ENCODE assay signal across 9 mouse cellular contexts in the genomic region with DNA sequence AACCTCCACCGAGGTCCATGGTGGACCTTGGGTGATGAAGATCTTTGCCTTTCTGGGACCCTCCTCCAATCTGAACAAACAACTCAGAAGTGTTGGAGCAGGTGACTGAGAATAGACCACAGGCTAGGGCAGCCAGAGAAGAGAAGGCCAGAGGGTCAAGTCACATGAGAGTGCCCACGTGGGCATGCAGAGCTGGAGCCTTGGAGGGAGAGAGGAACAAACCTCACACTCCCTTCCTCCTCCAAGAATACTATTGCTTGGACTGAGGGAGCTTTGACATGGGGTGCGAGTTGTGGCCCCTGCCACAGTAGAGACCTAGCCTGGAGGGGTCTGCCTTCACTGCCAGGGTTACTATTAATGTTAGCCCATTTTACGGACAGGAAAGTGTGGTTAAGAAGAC. TPM values are rescaled to one million over a fixed set of nuclear protein-coding genes. Genes with fewer than 3 reads are reported as not detected.
DNase-seq lines count a peak whose midpoint lies in the region; ATAC-seq lines count a peak whose summit lies in the region.
"Had no signal": no experiment of that assay in that cellular context is flagged by ENCODE, and none has a peak within 500 bp of the region (broad histone marks: within the 10 kb centered on the region; RNA-seq: fewer than 3 reads in every experiment).

No protein-coding gene starts in this region.

- no peaks in the 10 kb centered on the region for H3K36me3 ChIP-seq in forebrain, embryonic 10.5 days (replicated peaks)
- H3K36me3 ChIP-seq in forebrain, embryonic 15.5 days, result no peaks in the 10 kb centered on the region
- H3K36me3 ChIP-seq in kidney, embryonic 16.5 days (ENCODE audit: insufficient read depth, low read length), result no peaks in the 10 kb centered on the region
- H3K36me3 ChIP-seq in embryonic facial prominence, embryonic 12.5 days, result no peaks in the 10 kb centered on the region
- H3K36me3 ChIP-seq in limb, embryonic 12.5 days, result no peaks in the 10 kb centered on the region

- H3K9ac ChIP-seq in forebrain, embryonic 15.5 days (replicated peaks), result no peak overlapping the region
- no peak overlapping the region for H3K9ac ChIP-seq in kidney, embryonic 16.5 days (replicated peaks; ENCODE audit: low read length)
- H3K9ac ChIP-seq in embryonic facial prominence, embryonic 12.5 days, result no peak overlapping the region
- H3K9ac ChIP-seq in limb, embryonic 12.5 days (replicated peaks), result 0 out of 2 replicates have a peak overlapping the region, but pooled peaks have one; percentile 18

- peak overlapping the region; percentile 79 for H3K27ac ChIP-seq in forebrain, embryonic 10.5 days
- no peak overlapping the region for H3K27ac ChIP-seq in forebrain, embryonic 15.5 days (replicated peaks)
- H3K27ac ChIP-seq in kidney, embryonic 16.5 days (ENCODE audit: low read length), result peak overlapping the region; percentile 90
- peak overlapping the region; percentile 88 for H3K27ac ChIP-seq in embryonic facial prominence, embryonic 12.5 days
- peak overlapping the region; percentile 95 for H3K27ac ChIP-seq in limb, embryonic 12.5 days

- no peak overlapping the region for H3K4me2 ChIP-seq in forebrain, embryonic 15.5 days (replicated peaks)
- H3K4me2 ChIP-seq in kidney, embryonic 16.5 days (replicated peaks; ENCODE audit: low read depth, low read length), result no peak overlapping the region
- no peak overlapping the region for H3K4me2 ChIP-seq in embryonic facial prominence, embryonic 12.5 days (replicated peaks)
- H3K4me2 ChIP-seq in limb, embryonic 12.5 days, result peak overlapping the region; percentile 24; the same call in 1 of the 2 replicates

- H3K4me1 ChIP-seq in forebrain, embryonic 10.5 days, result peaks cover 20% of the 10 kb centered on the region
- H3K4me1 ChIP-seq in forebrain, embryonic 15.5 days, result no peaks in the 10 kb centered on the region
- peaks cover 19% of the 10 kb centered on the region for H3K4me1 ChIP-seq in kidney, embryonic 16.5 days (ENCODE audit: insufficient read depth, low read length)
- peaks cover 17% of the 10 kb centered on the region for H3K4me1 ChIP-seq in embryonic facial prominence, embryonic 12.5 days
- H3K4me1 ChIP-seq in limb, embryonic 12.5 days (replicated peaks), result peaks cover 30% of the 10 kb centered on the region

- DNase-seq in forebrain, embryonic 10.5 days (ENCODE audit: extremely low spot score, low spot score), result no peak
- no peak for DNase-seq in kidney, postnatal 10 days
- DNase-seq in left cerebral cortex, adult 18-20 months (ENCODE audit: low spot score in 2 of 2), result no peak
- DNase-seq in layer of hippocampus, postnatal 36 days, result no peak

- H3K9me3 ChIP-seq in forebrain, embryonic 10.5 days, result no peaks in the 10 kb centered on the region
- no peaks in the 10 kb centered on the region for H3K9me3 ChIP-seq in forebrain, embryonic 15.5 days
- H3K9me3 ChIP-seq in kidney, embryonic 16.5 days (ENCODE audit: low read length), result no peaks in the 10 kb centered on the region
- H3K9me3 ChIP-seq in embryonic facial prominence, embryonic 12.5 days, result no peaks in the 10 kb centered on the region
- no peaks in the 10 kb centered on the region for H3K9me3 ChIP-seq in limb, embryonic 12.5 days

- WGBS in forebrain, embryonic 10.5 days, result 57% methylated on average over 4 of the region's 4 CpGs
- 63% methylated on average over 4 of the region's 4 CpGs for WGBS in forebrain, embryonic 15.5 days
- WGBS in kidney, embryonic 16.5 days, result 47% methylated on average over 4 of the region's 4 CpGs
- WGBS in embryonic facial prominence, embryonic 12.5 days, result 47% methylated on average over 4 of the region's 4 CpGs
- 38% methylated on average over 4 of the region's 4 CpGs for WGBS in limb, embryonic 12.5 days

- ATAC-seq in forebrain, embryonic 15.5 days (replicated peaks), result no peak; the same call in 1 of the 2 replicates
- peak; percentile 55; the same call in 1 of the 2 replicates for ATAC-seq in kidney, embryonic 16.5 days (ENCODE audit: low FRiP score, low TSS enrichment)
- 0 out of 2 replicates have a peak, but pooled peaks have one; percentile 13 for ATAC-seq in embryonic facial prominence, embryonic 12.5 days (ENCODE audit: insufficient number of reproducible peaks, insufficient read depth, low FRiP score, low TSS enrichment)
- 0 out of 2 replicates have a peak, but pooled peaks have one; percentile 8 for ATAC-seq in limb, embryonic 12.5 days (ENCODE audit: insufficient number of reproducible peaks, insufficient read depth, low FRiP score, low TSS enrichment, low read depth)

- H3K27me3 ChIP-seq in forebrain, embryonic 10.5 days (ENCODE audit: poor library complexity, severe bottlenecking), result no peaks in the 10 kb centered on the region
- no peaks in the 10 kb centered on the region for H3K27me3 ChIP-seq in forebrain, embryonic 15.5 days
- no peaks in the 10 kb centered on the region for H3K27me3 ChIP-seq in kidney, embryonic 16.5 days (ENCODE audit: insufficient read depth, low read length)
- no peaks in the 10 kb centered on the region for H3K27me3 ChIP-seq in embryonic facial prominence, embryonic 12.5 days
- H3K27me3 ChIP-seq in limb, embryonic 12.5 days, result no peaks in the 10 kb centered on the region

- no peak overlapping the region for H3K4me3 ChIP-seq in forebrain, embryonic 10.5 days
- no peak overlapping the region for H3K4me3 ChIP-seq in forebrain, embryonic 15.5 days
- no peak overlapping the region for H3K4me3 ChIP-seq in kidney, embryonic 16.5 days (ENCODE audit: low read length)
- no peak overlapping the region for H3K4me3 ChIP-seq in embryonic facial prominence, embryonic 12.5 days
- H3K4me3 ChIP-seq in limb, embryonic 12.5 days (replicated peaks), result no peak overlapping the region
- H3K4me3 ChIP-seq: erythroblast, embryonic 14.5 days had no signal

RNA-seq across cellular contexts. Expression of a gene that starts 30.0 kb away (rescaled TPM):
- polyA plus RNA-seq in forebrain, embryonic 10.5 days (2016; fragmentation: Nextera tagmentation; extraction: Ambion mirVana), result 25.8 TPM in 2 replicates
- 9.3 and 11.1 TPM in 2 replicates for polyA plus RNA-seq in forebrain, embryonic 15.5 days (2015; fragmentation: Nextera tagmentation; extraction: Ambion mirVana)
- polyA plus RNA-seq in kidney, embryonic 16.5 days (2015; fragmentation: Nextera tagmentation; extraction: Ambion mirVana), result 13.2 and 13.5 TPM in 2 replicates
- polyA plus RNA-seq in embryonic facial prominence, embryonic 12.5 days (2016; fragmentation: Nextera tagmentation; extraction: Ambion mirVana), result 25.3 and 27.5 TPM in 2 replicates
- polyA plus RNA-seq in limb, embryonic 12.5 days (2016; fragmentation: Nextera tagmentation; extraction: Ambion mirVana), result 37.0 and 37.5 TPM in 2 replicates
- 1 to 10 TPM; 5.0 to 6.7 TPM for total RNA-seq in left cerebral cortex, adult 18-20 months (2021)
- 1 to 10 TPM; 3.8 to 3.9 TPM for total RNA-seq in layer of hippocampus, postnatal 36 days (2021)
- polyA plus RNA-seq: erythroblast, embryonic 14.5 days had no signal

RNA-seq across cellular contexts. Expression of a gene that starts 51.5 kb away (rescaled TPM):
- polyA plus RNA-seq in forebrain, embryonic 10.5 days (2016; fragmentation: Nextera tagmentation; extraction: Ambion mirVana), result 60.1 and 63.1 TPM in 2 replicates
- 69.9 and 78.7 TPM in 2 replicates for polyA plus RNA-seq in forebrain, embryonic 15.5 days (2015; fragmentation: Nextera tagmentation; extraction: Ambion mirVana)
- 53.7 and 65.7 TPM in 2 replicates for polyA plus RNA-seq in kidney, embryonic 16.5 days (2015; fragmentation: Nextera tagmentation; extraction: Ambion mirVana)
- polyA plus RNA-seq in embryonic facial prominence, embryonic 12.5 days (2016; fragmentation: Nextera tagmentation; extraction: Ambion mirVana), result 85.9 and 90.0 TPM in 2 replicates
- polyA plus RNA-seq in limb, embryonic 12.5 days (2016; fragmentation: Nextera tagmentation; extraction: Ambion mirVana), result 93.2 and 95.3 TPM in 2 replicates
- total RNA-seq in left cerebral cortex, adult 18-20 months (2021), result 10 to 100 TPM; 50.2 to 56.0 TPM
- total RNA-seq in layer of hippocampus, postnatal 36 days (2021), result 10 to 100 TPM; 49.4 to 55.8 TPM
